Mouse (Mus musculus) lung, postnatal 36 days (tissue): ENCODE measurements at regions not wholly inside any gene's neighbourhood (a gene's known extent, or its start where the extent isn't known, plus 50 kb on each side); places are given as distances from the start of the nearest gene placed in this dataset.
A peak's percentile ranks its signal among the peaks of the same experiment; 100 is the strongest.
"Not testable (repeated sequence)": the region's sequence is repeated elsewhere in the genome, so short reads cannot be mapped to it uniquely, and the experiment has no call there.

Experiments used
- DNase-seq: peaks from one replicate; pipeline ENCODE4 v3.0.0; 2022; ENCODE audit warnings: mixed read lengths

DNA sequence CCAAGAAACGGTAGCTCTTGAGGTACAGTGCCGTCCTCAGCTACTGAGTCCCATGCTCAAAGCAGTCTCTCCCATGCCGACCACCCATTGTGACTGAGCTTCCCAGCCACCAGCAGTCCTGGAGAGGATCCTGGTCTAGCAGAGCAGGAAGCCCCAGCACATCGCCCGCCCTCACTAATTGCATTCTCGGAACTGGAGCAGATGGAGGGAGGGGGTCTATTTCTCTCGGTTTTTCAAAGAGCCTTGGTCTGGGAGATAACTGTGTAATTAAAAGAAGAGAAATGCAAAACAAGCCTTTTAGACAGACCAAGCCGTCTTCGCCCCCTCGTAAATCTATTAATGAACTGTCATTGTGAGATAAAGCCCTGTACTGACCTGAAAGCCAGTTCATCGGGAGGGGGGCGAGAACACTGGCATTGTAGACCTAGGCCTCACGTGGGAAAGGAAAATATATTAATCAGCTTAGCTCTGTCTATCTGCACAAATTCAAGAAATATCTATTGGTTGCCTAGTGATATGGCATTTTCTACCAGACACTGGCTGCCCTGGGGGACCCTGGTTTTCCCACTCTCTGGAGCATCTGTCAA is 405.4 kb downstream of the Ptpru start:
- DNase-seq: no peak

GRCm38 (mm10) chr4:131435222-131435621 is 402.9 kb downstream of the Ptpru start:
- DNase-seq: no peak

GRCm38 (mm10) chr4:131438403-131438802 is 399.7 kb downstream of the Ptpru start:
- DNase-seq: no peak

DNA sequence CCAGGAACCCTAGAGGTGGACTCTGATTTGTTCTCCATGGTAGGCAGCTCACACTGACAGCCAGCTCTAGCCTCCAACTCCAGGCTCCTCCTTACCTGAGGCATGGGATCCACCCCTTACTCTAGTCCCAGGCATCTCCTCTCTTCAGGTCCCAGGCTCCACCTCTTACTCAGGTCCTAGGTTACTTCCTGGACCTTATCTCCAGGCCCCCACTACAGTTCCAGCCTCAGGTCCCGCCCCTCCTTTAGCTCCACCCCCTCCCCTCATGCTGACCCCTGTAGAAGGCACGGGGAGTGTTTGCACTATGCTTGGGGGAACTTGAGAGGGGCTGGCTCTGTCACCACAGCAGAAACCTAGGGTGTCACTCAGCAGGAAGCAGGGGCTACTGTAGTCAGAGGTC is 399.2 kb downstream of the Ptpru start:
- DNase-seq: no peak

- no peak for DNase-seq
Observed at GRCm38 (mm10) chr4:131440845-131441244, 397.2 kb downstream of the Ptpru start.

GRCm38 (mm10) chr4:131443518-131443917 is 394.6 kb downstream of the Ptpru start:
- DNase-seq: no peak

DNA sequence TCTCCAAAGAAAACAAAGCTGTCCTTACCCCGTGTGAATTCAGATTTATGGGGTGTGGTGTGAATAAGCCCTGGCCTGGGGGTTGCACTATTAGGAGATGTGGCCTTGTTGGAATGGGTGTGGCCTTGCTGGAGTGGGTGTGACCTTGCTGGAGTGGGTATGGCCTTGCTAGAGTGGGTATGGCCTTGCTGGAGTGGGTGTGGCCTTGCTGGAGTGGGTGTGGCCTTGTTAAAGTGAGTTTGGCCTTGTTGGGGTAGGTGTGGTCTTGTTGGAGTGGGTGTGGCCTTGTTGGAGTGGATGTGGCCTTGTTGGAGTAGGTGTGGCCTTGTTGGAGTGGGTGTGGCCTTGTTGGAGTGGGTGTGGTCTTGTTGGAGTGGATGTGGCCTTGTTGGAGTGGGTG is 387.8 kb downstream of the Ptpru start:
- DNase-seq: not testable (repeated sequence)

DNA sequence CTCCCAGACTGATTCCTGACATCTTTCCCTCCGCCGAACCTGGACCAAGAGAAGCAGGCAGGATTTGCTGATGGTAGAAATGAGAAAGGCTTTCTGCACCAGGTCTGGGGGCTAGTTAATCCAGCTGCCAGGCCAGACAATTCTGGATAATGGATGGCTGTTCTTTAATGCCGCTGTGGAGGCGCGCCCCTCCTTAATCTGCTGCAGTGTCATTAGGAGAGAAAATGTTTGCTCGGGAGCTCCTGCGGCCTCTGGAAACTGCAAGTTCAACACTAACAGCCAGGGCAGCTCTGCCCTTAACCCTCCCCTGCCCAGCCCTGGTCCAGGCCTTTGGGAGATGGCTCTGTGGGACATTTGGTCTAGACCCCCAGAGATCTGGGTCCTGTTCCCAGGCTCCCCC is 380.5 kb downstream of the Ptpru start:
- no peak for DNase-seq

DNA sequence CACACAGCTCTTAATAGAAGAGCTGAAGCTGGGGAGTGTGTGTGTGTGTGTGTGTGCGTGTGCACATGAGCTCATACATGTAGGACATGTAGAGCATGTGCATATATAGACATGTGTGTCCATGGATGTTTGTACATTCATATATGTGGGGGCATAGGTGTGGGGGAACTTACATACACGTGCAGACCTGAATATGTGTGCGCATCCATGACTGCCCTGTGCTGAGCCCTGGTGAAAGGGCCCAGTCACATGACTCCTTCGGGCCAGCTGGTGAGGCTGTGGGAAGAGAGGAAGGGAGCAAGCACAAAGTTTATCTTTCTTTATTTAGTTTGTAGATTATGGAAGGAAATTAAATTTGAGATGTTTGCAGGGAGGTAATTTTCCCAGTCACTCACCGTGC is 378.3 kb downstream of the Ptpru start:
- no peak for DNase-seq

GRCm38 (mm10) chr4:131461312-131461711 is 376.8 kb downstream of the Ptpru start:
- DNase-seq: no peak

GRCm38 (mm10) chr4:131461728-131462127 is 376.4 kb downstream of the Ptpru start:
- DNase-seq: no peak

- no peak for DNase-seq
Observed at GRCm38 (mm10) chr4:131475023-131475422, 363.1 kb downstream of the Ptpru start.

GRCm38 (mm10) chr4:131478923-131479322 is 359.2 kb downstream of the Ptpru start:
- no peak for DNase-seq

DNA sequence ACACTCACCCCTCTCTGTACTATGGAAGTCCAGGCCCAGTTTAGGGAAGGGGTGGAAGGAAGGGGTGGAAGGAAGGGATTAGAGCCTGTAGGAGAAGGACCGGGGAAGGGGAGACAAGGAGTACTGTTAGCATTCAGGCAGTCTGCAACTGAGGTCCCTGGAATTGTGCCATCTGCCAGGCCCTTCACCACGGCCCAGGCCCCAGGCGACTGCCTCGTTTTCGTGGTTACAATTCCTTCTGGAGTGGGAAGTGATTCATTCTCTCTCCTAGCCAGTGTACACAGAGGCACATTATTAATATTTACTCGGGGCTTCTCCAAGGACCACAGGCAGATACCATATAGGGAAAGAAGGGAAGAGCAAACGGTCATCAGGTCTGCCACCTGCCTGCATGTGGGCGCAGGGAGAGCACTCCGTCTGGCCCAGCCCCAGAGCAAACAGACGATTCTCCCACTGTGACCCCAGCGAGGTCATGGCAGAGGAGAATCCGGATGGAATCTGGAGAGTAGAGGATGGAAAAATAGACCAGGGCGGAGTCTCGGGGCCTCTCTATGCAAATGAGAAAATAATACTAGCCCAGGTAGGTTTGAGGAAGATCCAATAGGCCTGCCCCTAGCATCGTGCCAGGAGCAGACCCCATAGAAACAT is 354.0 kb downstream of the Ptpru start:
- no peak for DNase-seq

DNA sequence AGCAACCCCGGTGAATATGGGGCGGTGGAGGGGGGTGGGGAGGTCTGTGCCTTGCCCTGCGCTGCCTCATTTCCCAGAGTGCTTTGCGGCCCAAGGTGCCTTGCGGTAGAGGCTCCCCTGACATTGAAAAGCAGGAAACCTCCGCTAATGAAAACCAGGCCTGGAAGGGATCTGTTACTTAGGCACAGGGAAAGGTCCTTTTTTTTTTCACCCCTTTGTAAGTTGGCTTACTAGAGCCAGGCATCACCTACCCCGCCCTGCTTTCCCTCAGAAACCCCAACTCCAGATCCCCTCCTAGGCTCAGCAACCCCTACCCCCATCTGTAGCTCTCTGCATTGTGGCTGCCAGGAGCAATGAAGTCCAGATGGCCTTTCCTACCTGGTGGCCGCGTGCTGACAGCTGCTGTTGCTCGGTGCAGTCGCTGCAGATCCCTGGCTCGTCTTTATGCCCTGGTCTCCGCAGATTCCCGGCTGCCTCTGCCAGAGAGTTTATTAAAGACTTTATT is 353.4 kb downstream of the Ptpru start:
- no peak for DNase-seq

DNA sequence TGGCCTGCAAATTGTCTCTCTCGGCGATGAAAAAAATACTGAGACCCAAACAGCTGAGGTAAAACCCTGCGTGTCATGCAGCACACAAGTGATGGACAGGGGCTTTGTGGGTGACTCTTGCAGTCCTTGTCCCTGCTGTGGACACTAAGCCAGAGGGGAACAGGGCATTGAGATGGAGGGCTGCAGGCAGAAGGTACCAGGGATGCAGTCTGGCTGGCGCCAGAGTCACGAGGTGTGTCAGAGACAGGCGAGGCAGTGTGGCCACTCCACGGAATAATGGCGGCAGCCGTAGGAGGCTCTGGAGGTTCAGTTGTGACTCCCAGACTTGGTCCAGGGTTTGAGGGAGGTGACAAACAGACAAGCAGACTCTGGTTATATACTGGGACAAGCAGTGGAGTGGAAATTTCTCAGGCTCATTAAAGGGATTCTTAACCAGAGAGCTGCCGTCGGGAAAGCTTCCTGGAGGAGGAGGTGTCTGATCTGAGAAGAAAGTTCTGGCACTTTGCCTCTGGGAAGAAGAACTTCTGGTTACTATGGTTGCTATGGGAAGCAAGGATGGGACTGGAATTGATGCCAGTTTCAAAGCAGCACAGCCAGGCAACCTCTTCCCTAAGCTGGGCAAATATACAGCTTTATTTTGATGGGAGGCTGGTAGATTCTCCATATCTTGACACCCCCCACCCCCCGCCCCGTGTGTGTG is 352.8 kb downstream of the Ptpru start:
- no peak for DNase-seq

DNA sequence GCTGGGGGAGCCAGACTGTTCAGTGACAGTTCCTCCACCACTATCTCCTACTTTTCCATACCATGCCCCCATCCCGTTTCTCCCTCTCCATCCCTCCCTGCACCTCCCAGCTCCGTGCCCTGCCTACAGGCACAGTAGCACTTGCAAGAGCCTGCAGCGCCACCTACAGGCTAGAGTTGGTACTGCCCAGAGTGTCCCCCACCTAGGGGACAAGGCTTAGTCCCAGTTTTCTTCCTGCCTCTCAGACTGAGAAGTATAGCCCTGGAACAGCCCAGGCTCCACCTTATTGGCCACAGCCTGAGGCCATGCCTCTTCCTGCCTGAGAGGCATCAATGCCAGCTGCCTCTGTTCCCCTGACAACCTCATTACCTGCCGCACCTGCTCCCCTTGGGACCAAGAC is 351.3 kb downstream of the Ptpru start:
- peak; percentile 77 for DNase-seq

- DNase-seq: no peak
Observed at GRCm38 (mm10) chr4:131488246-131488645, 349.8 kb downstream of the Ptpru start.

- DNase-seq: no peak
Observed at GRCm38 (mm10) chr4:131489056-131489455, 349.0 kb downstream of the Ptpru start.

- DNase-seq: no peak
Observed at GRCm38 (mm10) chr4:131491960-131492359, 346.1 kb downstream of the Ptpru start.

DNA sequence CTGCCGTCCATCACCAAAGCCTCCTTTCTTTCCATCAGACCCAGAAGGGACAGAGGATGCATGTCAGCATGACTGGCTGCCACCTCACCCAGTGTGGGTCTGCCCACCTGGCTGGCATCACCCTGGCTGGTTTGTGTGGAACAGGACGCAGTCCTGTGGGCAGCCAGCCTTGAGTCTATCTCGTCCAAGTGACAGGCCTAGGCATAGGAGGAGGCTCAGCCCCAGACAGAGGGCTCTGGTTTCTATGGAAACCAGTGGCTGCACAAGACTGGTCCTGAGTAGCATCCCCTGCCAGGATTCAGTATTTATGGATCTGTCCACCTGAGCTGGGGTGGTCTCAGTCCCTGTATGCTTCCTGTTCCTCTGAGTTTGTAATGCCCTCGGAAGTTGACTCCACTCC is 344.4 kb downstream of the Ptpru start:
- DNase-seq: no peak

GRCm38 (mm10) chr4:131496900-131497299 is 341.2 kb downstream of the Ptpru start:
- no peak for DNase-seq

DNA sequence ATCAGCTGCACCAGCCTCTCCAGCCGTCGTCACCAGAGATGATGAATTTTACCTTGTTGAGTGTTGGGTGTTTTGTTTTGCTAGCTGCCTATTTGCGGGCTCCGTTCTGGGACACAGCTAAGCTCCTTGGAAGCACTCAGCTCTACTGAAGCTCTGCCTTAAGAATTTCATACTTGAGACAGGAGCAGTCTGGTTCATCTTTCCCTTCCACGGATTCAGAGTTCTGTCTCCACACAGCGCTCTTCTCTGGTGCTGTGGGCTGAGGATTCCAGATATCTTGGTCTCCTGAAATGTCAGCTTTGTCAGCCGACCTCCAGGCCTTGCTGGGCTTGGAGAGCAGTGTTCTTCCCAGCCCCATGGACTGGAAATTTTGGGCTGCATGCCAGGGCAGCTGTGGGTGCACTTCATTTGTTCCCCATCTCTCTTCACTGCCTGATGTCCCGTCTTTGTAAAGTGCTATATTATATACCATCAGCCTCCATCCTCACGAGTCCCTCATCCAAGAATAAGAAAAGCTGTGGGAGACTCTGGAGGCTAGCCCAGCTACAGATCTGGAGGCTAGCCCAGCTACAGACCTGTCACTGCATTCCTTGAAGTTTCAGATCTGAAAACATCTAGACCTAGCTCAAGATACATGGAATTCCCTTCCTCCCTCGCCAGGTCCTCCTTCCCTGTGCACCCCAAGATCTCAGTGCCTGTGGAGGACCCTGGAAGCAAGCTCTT is 337.0 kb downstream of the Ptpru start:
- no peak for DNase-seq

GRCm38 (mm10) chr4:131508154-131508553 is 329.9 kb downstream of the Ptpru start:
- no peak for DNase-seq
